In genomic region chr13:95196106-95196705, GRCm38 (mm10) we compare ENCODE assay signal across 20 mouse cellular contexts. TPM values are rescaled to one million over a fixed set of nuclear protein-coding genes. Genes with fewer than 3 reads are reported as not detected.
DNase-seq lines count a peak whose midpoint lies in the region; ATAC-seq and TF ChIP-seq lines count a peak whose summit lies in the region.
"Had no signal": no experiment of that assay in that cellular context is flagged by ENCODE, and none has a peak within 500 bp of the region (broad histone marks: within the 10 kb centered on the region; RNA-seq: fewer than 3 reads in every experiment).

No protein-coding gene starts in this region.

- peaks cover 8% of the 10 kb centered on the region; the same call in 1 of the 2 replicates for H3K4me1 ChIP-seq in kidney, adult 2 months (ENCODE audit: control insufficient read depth, insufficient read depth, low read length)
- H3K4me1 ChIP-seq in kidney, embryonic 14.5 days (ENCODE audit: control insufficient read depth, insufficient read depth, low read length) = no peaks in the 10 kb centered on the region
- peaks cover 13% of the 10 kb centered on the region for H3K4me1 ChIP-seq in hindbrain, embryonic 13.5 days (replicated peaks)
- H3K4me1 ChIP-seq in midbrain, embryonic 16.5 days (ENCODE audit: control insufficient read depth, insufficient read depth, low read length) = peaks cover 10% of the 10 kb centered on the region; the same call in 1 of the 2 replicates
- H3K4me1 ChIP-seq: heart, embryonic 12.5 days; limb, embryonic 10.5 days; liver, embryonic 13.5 days; megakaryocyte, embryonic 14.5 days had no signal

- no peaks in the 10 kb centered on the region for H3K9me3 ChIP-seq in kidney, embryonic 14.5 days (ENCODE audit: control insufficient read depth, low read length)
- H3K9me3 ChIP-seq in hindbrain, embryonic 13.5 days = no peaks in the 10 kb centered on the region
- no peaks in the 10 kb centered on the region for H3K9me3 ChIP-seq in midbrain, embryonic 16.5 days (replicated peaks; ENCODE audit: control insufficient read depth, low read length, poor library complexity, severe bottlenecking)
- H3K9me3 ChIP-seq: heart, embryonic 12.5 days; limb, embryonic 10.5 days; liver, embryonic 13.5 days; megakaryocyte, embryonic 14.5 days; neural tube, embryonic 12.5 days had no signal

- no peaks in the 10 kb centered on the region for H3K27me3 ChIP-seq in kidney, adult 2 months (replicated peaks; ENCODE audit: control insufficient read depth, insufficient read depth, low read length)
- H3K27me3 ChIP-seq in kidney, embryonic 14.5 days (ENCODE audit: control insufficient read depth, insufficient read depth, low read length) = no peaks in the 10 kb centered on the region
- H3K27me3 ChIP-seq in hindbrain, embryonic 13.5 days = no peaks in the 10 kb centered on the region
- H3K27me3 ChIP-seq in midbrain, embryonic 16.5 days (ENCODE audit: control insufficient read depth, insufficient read depth, low read depth, low read length) = no peaks in the 10 kb centered on the region
- H3K27me3 ChIP-seq: heart, embryonic 12.5 days; liver, embryonic 13.5 days; neural tube, embryonic 12.5 days had no signal

- TF ChIP-seq POLR2A in kidney, adult 2 months (IDR thresholded peaks at IDR 0.05; ENCODE audit: low read depth, low read length) = no peak

- no peak for TF ChIP-seq CTCF in kidney, adult 2 months (conservative IDR thresholded peaks at IDR 0.05; ENCODE audit: insufficient read depth, insufficient read length, low read depth, low read length)

- H3K27ac ChIP-seq in kidney, adult 2 months (ENCODE audit: insufficient read depth, low read depth, low read length) = 0 out of 2 replicates have a peak overlapping the region, but pooled peaks have one; percentile 29
- no peak overlapping the region for H3K27ac ChIP-seq in kidney, embryonic 14.5 days (ENCODE audit: low read depth, low read length)
- H3K27ac ChIP-seq in hindbrain, embryonic 13.5 days = 0 out of 2 replicates have a peak overlapping the region, but pooled peaks have one; percentile 6
- H3K27ac ChIP-seq in midbrain, embryonic 16.5 days (ENCODE audit: low read length) = peak overlapping the region; percentile 73
- H3K27ac ChIP-seq: limb, embryonic 10.5 days; liver, embryonic 13.5 days; neural tube, embryonic 12.5 days had no signal

- no peak overlapping the region for H3K4me3 ChIP-seq in kidney, adult 2 months (ENCODE audit: insufficient read depth, low read depth, low read length)
- no peak overlapping the region for H3K4me3 ChIP-seq in kidney, embryonic 14.5 days (ENCODE audit: low read length)
- H3K4me3 ChIP-seq in hindbrain, embryonic 13.5 days = no peak overlapping the region
- no peak overlapping the region for H3K4me3 ChIP-seq in midbrain, embryonic 16.5 days (ENCODE audit: low read depth, low read length)
- H3K4me3 ChIP-seq: heart, embryonic 12.5 days; limb, embryonic 10.5 days; liver, embryonic 13.5 days; megakaryocyte, embryonic 14.5 days; neural tube, embryonic 12.5 days had no signal

- no peak overlapping the region for H3K9ac ChIP-seq in kidney, embryonic 14.5 days (ENCODE audit: low read depth, low read length)
- H3K9ac ChIP-seq in hindbrain, embryonic 13.5 days = no peak overlapping the region
- H3K9ac ChIP-seq in midbrain, embryonic 16.5 days (ENCODE audit: low read depth, low read length) = no peak overlapping the region
- H3K9ac ChIP-seq: heart, embryonic 12.5 days; liver, embryonic 13.5 days; neural tube, embryonic 12.5 days had no signal

- no peak for DNase-seq in kidney, adult 2 months
- DNase-seq in brain, embryonic 18.5 days (ENCODE audit: low read depth, low spot score) = peak; percentile 30
- DNase-seq in left cerebral cortex, adult 8-10 months (ENCODE audit: low spot score in 2 of 2) = no peak
- no peak for DNase-seq in cerebellum, postnatal 10 days
- DNase-seq: adrenal gland, postnatal 10 days; cerebellum, postnatal 25 days; gastrocnemius, postnatal 36 days; heart, postnatal 36 days; layer of hippocampus, postnatal 36 days; liver, embryonic 13.5 days; thymus, adult 2 months had no signal

- ATAC-seq in kidney, embryonic 14.5 days (ENCODE audit: low FRiP score, low TSS enrichment) = no peak
- no peak for ATAC-seq in hindbrain, embryonic 13.5 days (ENCODE audit: low FRiP score)
- peak; percentile 90 for ATAC-seq in midbrain, embryonic 16.5 days
- ATAC-seq: CD4-positive, CD25-positive, alpha-beta regulatory T cell, adult 4 months; intestine, postnatal 0 days had no signal

- H3K4me2 ChIP-seq in kidney, embryonic 14.5 days (replicated peaks; ENCODE audit: low read depth, low read length) = no peak overlapping the region
- H3K4me2 ChIP-seq in hindbrain, embryonic 13.5 days = no peak overlapping the region
- H3K4me2 ChIP-seq in midbrain, embryonic 16.5 days (ENCODE audit: low read length) = no peak overlapping the region
- H3K4me2 ChIP-seq: heart, embryonic 12.5 days; liver, embryonic 13.5 days; neural tube, embryonic 12.5 days had no signal

- WGBS in kidney, adult 2 months = 84% methylated on average over 7 of the region's 7 CpGs
- WGBS in kidney, embryonic 14.5 days = 87% methylated on average over 7 of the region's 7 CpGs
- 39% methylated on average over 7 of the region's 7 CpGs for WGBS in hindbrain, embryonic 13.5 days
- WGBS in midbrain, embryonic 16.5 days = 42% methylated on average over 7 of the region's 7 CpGs

- no peaks in the 10 kb centered on the region for H3K36me3 ChIP-seq in kidney, adult 2 months (ENCODE audit: control insufficient read depth, insufficient read depth, low read length)
- no peaks in the 10 kb centered on the region for H3K36me3 ChIP-seq in kidney, embryonic 14.5 days (ENCODE audit: control insufficient read depth, insufficient read depth, low read length)
- no peaks in the 10 kb centered on the region for H3K36me3 ChIP-seq in hindbrain, embryonic 13.5 days
- no peaks in the 10 kb centered on the region for H3K36me3 ChIP-seq in midbrain, embryonic 16.5 days (ENCODE audit: control insufficient read depth, insufficient read depth, low read length)
- H3K36me3 ChIP-seq: heart, embryonic 12.5 days; limb, embryonic 10.5 days; liver, embryonic 13.5 days; neural tube, embryonic 12.5 days had no signal

RNA-seq across cellular contexts. Expression of gene Pde8b, which starts 53.9 kb away (rescaled TPM):
- polyA plus RNA-seq in kidney, adult 2 months (2012; rRNA removed) = 10.1 TPM in 2 replicates
- 7.1 and 9.5 TPM in 2 replicates for polyA plus RNA-seq in kidney, embryonic 14.5 days (2014; fragmentation: Nextera tagmentation; extraction: Ambion mirVana)
- 5.8 and 6.2 TPM in 2 replicates for polyA plus RNA-seq in hindbrain, embryonic 13.5 days (2015; fragmentation: Nextera tagmentation; extraction: Ambion mirVana)
- 7.6 and 11.0 TPM in 2 replicates for polyA plus RNA-seq in midbrain, embryonic 16.5 days (2015; fragmentation: Nextera tagmentation; extraction: Ambion mirVana)
- 100 to 1,000 TPM; 126 to 173 (median 151) TPM for total RNA-seq in left cerebral cortex, adult 8-10 months (2022)
